Mouse (Mus musculus): ENCODE results near the gene BC048562. TPM values are rescaled to one million over a fixed set of nuclear protein-coding genes. Genes with fewer than 3 reads are reported as not detected.

BC048562 gene
- polyA plus RNA-seq, 1 experiment from 2014 or later = not detected

Other genes starting within 250 kb of the BC048562 start
- gene Bsn, start 246.1 kb upstream of the BC048562 start, polyA plus RNA-seq (2015; fragmentation: Nextera tagmentation; extraction: Ambion mirVana) = 2.9 and 3.2 TPM in 2 replicates
- 90.8 and 91.8 TPM in 2 replicates for gene Dag1, start 172.5 kb upstream of the BC048562 start, polyA plus RNA-seq (2015; fragmentation: Nextera tagmentation; extraction: Ambion mirVana)
- gene Nicn1, start 146.1 kb upstream of the BC048562 start, polyA plus RNA-seq (2015; fragmentation: Nextera tagmentation; extraction: Ambion mirVana) = 33.1 and 36.1 TPM in 2 replicates
- gene Amt, start 139.6 kb upstream of the BC048562 start, polyA plus RNA-seq (2015; fragmentation: Nextera tagmentation; extraction: Ambion mirVana) = 18.8 and 21.6 TPM in 2 replicates
- gene Rhoa, start 130.4 kb upstream of the BC048562 start, polyA plus RNA-seq (2015; fragmentation: Nextera tagmentation; extraction: Ambion mirVana) = 493 and 511 TPM in 2 replicates
- 46.8 and 46.9 TPM in 2 replicates for gene Tcta, start 130.3 kb upstream of the BC048562 start, polyA plus RNA-seq (2015; fragmentation: Nextera tagmentation; extraction: Ambion mirVana)
- 1,034 and 1,067 TPM in 2 replicates for gene Gpx1, start 97.6 kb upstream of the BC048562 start, polyA plus RNA-seq (2015; fragmentation: Nextera tagmentation; extraction: Ambion mirVana)
- gene Usp4, start 88.6 kb upstream of the BC048562 start, polyA plus RNA-seq (2015; fragmentation: Nextera tagmentation; extraction: Ambion mirVana) = 92.7 and 113 TPM in 2 replicates
- 0.50 and 0.70 TPM in 2 replicates for gene 1700102P08Rik, start 43.7 kb upstream of the BC048562 start, polyA plus RNA-seq (2015; fragmentation: Nextera tagmentation; extraction: Ambion mirVana)
- 1.3 and 1.9 TPM in 2 replicates for gene Ccdc36, start 8.0 kb upstream of the BC048562 start, polyA plus RNA-seq (2015; fragmentation: Nextera tagmentation; extraction: Ambion mirVana)
- 51.6 and 55.7 TPM in 2 replicates for gene Ccdc71, start 24.0 kb downstream of the BC048562 start, polyA plus RNA-seq (2015; fragmentation: Nextera tagmentation; extraction: Ambion mirVana)
- 63.4 and 67.5 TPM in 2 replicates for gene Klhdc8b, start 25.1 kb downstream of the BC048562 start, polyA plus RNA-seq (2015; fragmentation: Nextera tagmentation; extraction: Ambion mirVana)
- 61.4 and 68.7 TPM in 2 replicates for gene Lamb2, start 43.3 kb downstream of the BC048562 start, polyA plus RNA-seq (2015; fragmentation: Nextera tagmentation; extraction: Ambion mirVana)
- gene Usp19, start 54.1 kb downstream of the BC048562 start, polyA plus RNA-seq (2015; fragmentation: Nextera tagmentation; extraction: Ambion mirVana) = 41.1 and 49.5 TPM in 2 replicates
- gene Qars, start 71.2 kb downstream of the BC048562 start, polyA plus RNA-seq (2015; fragmentation: Nextera tagmentation; extraction: Ambion mirVana) = 106 and 127 TPM in 2 replicates
- gene Qrich1, start 80.3 kb downstream of the BC048562 start, polyA plus RNA-seq (2015; fragmentation: Nextera tagmentation; extraction: Ambion mirVana) = 95.4 and 97.1 TPM in 2 replicates
- 134 and 147 TPM in 2 replicates for gene Impdh2, start 123.8 kb downstream of the BC048562 start, polyA plus RNA-seq (2015; fragmentation: Nextera tagmentation; extraction: Ambion mirVana)
- 27.9 and 38.5 TPM in 2 replicates for gene Ndufaf3, start 131.0 kb downstream of the BC048562 start, polyA plus RNA-seq (2015; fragmentation: Nextera tagmentation; extraction: Ambion mirVana)
- 112 and 137 TPM in 2 replicates for gene Dalrd3, start 133.4 kb downstream of the BC048562 start, polyA plus RNA-seq (2015; fragmentation: Nextera tagmentation; extraction: Ambion mirVana)
- gene Wdr6, start 142.3 kb downstream of the BC048562 start, polyA plus RNA-seq (2015; fragmentation: Nextera tagmentation; extraction: Ambion mirVana) = 82.0 and 86.6 TPM in 2 replicates
- gene P4htm, start 161.2 kb downstream of the BC048562 start, polyA plus RNA-seq (2015; fragmentation: Nextera tagmentation; extraction: Ambion mirVana) = 5.6 and 7.9 TPM in 2 replicates
- 45.5 and 50.8 TPM in 2 replicates for gene Arih2, start 212.9 kb downstream of the BC048562 start, polyA plus RNA-seq (2015; fragmentation: Nextera tagmentation; extraction: Ambion mirVana)
- 47.7 and 47.8 TPM in 2 replicates for gene Slc25a20, start 225.6 kb downstream of the BC048562 start, polyA plus RNA-seq (2015; fragmentation: Nextera tagmentation; extraction: Ambion mirVana)